Mouse (Mus musculus): Measurements from ENCODE around the gene Ptpn21. TPM values are rescaled to one million over a fixed set of nuclear protein-coding genes. Genes with fewer than 3 reads are reported as not detected.

Ptpn21 gene
- polyA plus RNA-seq, 1 experiment from 2014 or later, result 4.3 TPM

GRCm38 (mm10) chr12:98677336-98677735 is 59.9 kb downstream of the Ptpn21 start:
- Histone ChIP-seq H3K36me3 (peaks cover 40% of the 10 kb centered on the region), H3K4me2 (no peak overlapping the region), H3K9me3 (no peaks in the 10 kb centered on the region), H3K4me1 (replicated peaks) (no peaks in the 10 kb centered on the region; the same call in 1 of the 2 replicates), H3K9ac (no peak overlapping the region), H3K4me3 (no peak overlapping the region), H3K27me3 (no peaks in the 10 kb centered on the region), H3K27ac (no peak overlapping the region)
- 47% methylated on average over 14 of the region's 14 CpGs for WGBS
- ATAC-seq (ENCODE audit: low FRiP score), result no peak

- H3K4me2 ChIP-seq, result no peak overlapping the region
- no peak for ATAC-seq (ENCODE audit: low FRiP score)
- H3K4me1 ChIP-seq (replicated peaks), result no peaks in the 10 kb centered on the region; the same call in 1 of the 2 replicates
- H3K36me3 ChIP-seq, result peaks cover 35% of the 10 kb centered on the region
- no peaks in the 10 kb centered on the region for H3K27me3 ChIP-seq
- 96% methylated on average over 6 of the region's 6 CpGs for WGBS
- no peak overlapping the region for H3K4me3 ChIP-seq
- no peaks in the 10 kb centered on the region for H3K9me3 ChIP-seq
- H3K9ac ChIP-seq, result no peak overlapping the region
- H3K27ac ChIP-seq, result no peak overlapping the region
Observed at GRCm38 (mm10) chr12:98676861-98677260, 60.3 kb downstream of the Ptpn21 start.

DNA sequence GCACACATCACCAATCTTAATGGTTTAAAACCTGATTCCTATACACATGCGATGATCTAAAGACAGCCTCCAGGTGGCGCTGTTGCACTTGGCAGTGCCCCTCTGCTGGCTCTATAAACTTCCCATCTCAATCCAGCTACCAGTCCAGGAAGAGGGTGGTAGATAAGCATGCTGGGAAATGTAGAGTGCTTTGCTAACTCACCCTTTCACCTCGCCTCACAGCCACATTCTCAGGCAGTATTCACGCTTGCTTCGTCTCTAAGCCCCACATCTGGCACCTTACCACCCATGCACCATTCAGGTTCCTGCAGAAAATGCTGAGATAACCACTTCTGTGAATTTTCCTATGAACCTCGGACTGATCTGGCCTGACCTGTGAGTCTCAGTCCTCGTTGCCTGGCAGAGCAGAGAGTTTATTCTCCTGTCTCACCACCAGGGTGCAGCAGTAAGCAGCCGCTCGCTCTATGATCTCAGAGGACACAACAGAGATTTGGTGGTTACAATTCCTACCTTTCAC is 62.5 kb downstream of the Ptpn21 start:
- ATAC-seq (ENCODE audit: low FRiP score), result peak; percentile 89
- peak overlapping the region; percentile 55 for H3K27ac ChIP-seq
- no peaks in the 10 kb centered on the region; the same call in 1 of the 2 replicates for H3K4me1 ChIP-seq (replicated peaks)
- H3K36me3 ChIP-seq, result peaks cover 30% of the 10 kb centered on the region
- H3K27me3 ChIP-seq, result no peaks in the 10 kb centered on the region
- no peaks in the 10 kb centered on the region for H3K9me3 ChIP-seq
- H3K4me3 ChIP-seq, result peak overlapping the region; percentile 27
- peak overlapping the region; percentile 48 for H3K4me2 ChIP-seq
- WGBS, result 12% methylated on average over 9 of the region's 9 CpGs
- no peak overlapping the region for H3K9ac ChIP-seq

DNA sequence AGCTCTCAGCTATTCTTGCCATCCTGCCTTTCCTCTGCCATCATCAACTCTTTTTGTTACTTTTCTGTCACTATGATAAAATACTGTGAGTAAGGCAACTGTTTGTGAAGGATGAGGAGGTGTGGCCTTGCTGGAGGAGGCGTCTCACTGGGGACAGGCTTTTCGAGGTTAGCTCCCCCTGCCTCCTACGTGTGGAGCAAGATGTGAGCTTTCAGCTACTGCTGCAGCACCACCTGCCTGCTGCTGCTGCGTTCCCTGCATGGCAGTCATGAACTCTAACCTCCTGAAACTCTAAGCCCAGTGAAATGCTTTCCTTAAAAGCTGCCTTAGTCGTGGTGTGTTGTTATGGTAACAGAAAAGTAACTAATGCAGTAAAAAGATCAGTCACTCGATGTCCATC is 63.3 kb downstream of the Ptpn21 start:
- H3K4me2 ChIP-seq, result no peak overlapping the region
- H3K9me3 ChIP-seq, result no peaks in the 10 kb centered on the region
- no peak for ATAC-seq (ENCODE audit: low FRiP score)
- H3K4me3 ChIP-seq, result no peak overlapping the region
- peaks cover 30% of the 10 kb centered on the region for H3K36me3 ChIP-seq
- no peak overlapping the region for H3K27ac ChIP-seq
- H3K9ac ChIP-seq, result no peak overlapping the region
- 66% methylated on average over 6 of the region's 6 CpGs for WGBS
- no peaks in the 10 kb centered on the region; the same call in 1 of the 2 replicates for H3K4me1 ChIP-seq (replicated peaks)
- no peaks in the 10 kb centered on the region for H3K27me3 ChIP-seq

GRCm38 (mm10) chr12:98670429-98670828 is 66.8 kb downstream of the Ptpn21 start:
- WGBS, result 94% methylated on average over 4 of the region's 4 CpGs
- no peak overlapping the region for H3K27ac ChIP-seq

GRCm38 (mm10) chr12:98669864-98670263 is 67.3 kb downstream of the Ptpn21 start:
- WGBS, result 83% methylated on average over 5 of the region's 5 CpGs
- H3K9me3 ChIP-seq, result no peaks in the 10 kb centered on the region
- no peak overlapping the region for H3K4me2 ChIP-seq
- peaks cover 24% of the 10 kb centered on the region for H3K36me3 ChIP-seq
- H3K4me1 ChIP-seq (replicated peaks), result no peaks in the 10 kb centered on the region; the same call in 1 of the 2 replicates
- no peak overlapping the region for H3K9ac ChIP-seq
- no peak overlapping the region for H3K4me3 ChIP-seq
- no peak overlapping the region for H3K27ac ChIP-seq
- no peaks in the 10 kb centered on the region for H3K27me3 ChIP-seq
- no peak for ATAC-seq (ENCODE audit: low FRiP score)

More at GRCm38 (mm10) chr12:98670429-98670828, 66.8 kb downstream of the Ptpn21 start:
- no peaks in the 10 kb centered on the region for H3K9me3 ChIP-seq
- no peaks in the 10 kb centered on the region for H3K27me3 ChIP-seq
- no peaks in the 10 kb centered on the region; the same call in 1 of the 2 replicates for H3K4me1 ChIP-seq (replicated peaks)
- ATAC-seq (ENCODE audit: low FRiP score), result no peak
- no peak overlapping the region for H3K4me3 ChIP-seq
- H3K9ac ChIP-seq, result no peak overlapping the region
- no peak overlapping the region for H3K4me2 ChIP-seq
- peaks cover 21% of the 10 kb centered on the region for H3K36me3 ChIP-seq

GRCm38 (mm10) chr12:98669086-98669485 is 68.1 kb downstream of the Ptpn21 start:
- Histone ChIP-seq H3K9me3 (no peaks in the 10 kb centered on the region), H3K27ac (no peak overlapping the region), H3K27me3 (no peaks in the 10 kb centered on the region), H3K9ac (no peak overlapping the region), H3K4me2 (no peak overlapping the region), H3K4me1 (replicated peaks) (no peaks in the 10 kb centered on the region), H3K4me3 (no peak overlapping the region), H3K36me3 (peaks cover 24% of the 10 kb centered on the region)
- no peak for ATAC-seq (ENCODE audit: low FRiP score)
- WGBS, result 95% methylated on average over 10 of the region's 10 CpGs

DNA sequence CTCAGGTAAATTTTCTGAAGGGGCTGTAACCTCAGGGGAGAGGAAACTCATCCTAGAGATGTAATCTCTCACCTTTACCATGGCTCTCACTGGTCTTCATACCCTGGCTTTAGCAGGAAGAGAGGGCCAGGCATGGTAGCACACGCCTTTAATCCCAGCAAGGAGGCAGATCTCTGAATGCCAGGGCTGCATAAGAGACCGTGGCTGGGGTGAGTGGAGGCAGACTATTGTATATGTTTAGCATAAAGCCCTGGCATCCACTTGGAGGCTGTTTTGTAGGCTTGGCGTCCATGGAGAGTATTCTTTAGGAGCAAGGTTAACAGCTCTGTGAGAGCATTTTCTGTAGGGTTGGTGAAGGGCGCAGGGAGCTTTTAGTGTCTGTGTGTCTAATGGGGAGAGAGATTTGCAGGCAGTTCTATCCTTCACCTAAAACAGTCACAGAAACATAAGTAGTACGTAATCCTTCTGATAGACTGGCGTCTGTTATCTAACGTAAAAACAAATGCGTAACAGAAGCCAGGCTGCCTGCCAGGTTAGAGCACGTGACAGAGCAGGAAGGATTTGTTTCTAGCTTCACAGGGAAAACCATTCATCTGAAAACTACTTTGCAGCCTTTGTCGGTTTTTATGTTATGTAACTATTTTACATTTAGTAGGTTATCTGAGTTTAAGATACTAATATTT is 68.9 kb downstream of the Ptpn21 start:
- Histone ChIP-seq H3K27ac (no peak overlapping the region), H3K4me3 (no peak overlapping the region), H3K9me3 (no peaks in the 10 kb centered on the region), H3K36me3 (peaks cover 24% of the 10 kb centered on the region), H3K27me3 (no peaks in the 10 kb centered on the region), H3K4me1 (replicated peaks) (no peaks in the 10 kb centered on the region), H3K4me2 (no peak overlapping the region), H3K9ac (no peak overlapping the region)
- 81% methylated on average over 10 of the region's 10 CpGs for WGBS
- ATAC-seq (ENCODE audit: low FRiP score), result no peak

DNA sequence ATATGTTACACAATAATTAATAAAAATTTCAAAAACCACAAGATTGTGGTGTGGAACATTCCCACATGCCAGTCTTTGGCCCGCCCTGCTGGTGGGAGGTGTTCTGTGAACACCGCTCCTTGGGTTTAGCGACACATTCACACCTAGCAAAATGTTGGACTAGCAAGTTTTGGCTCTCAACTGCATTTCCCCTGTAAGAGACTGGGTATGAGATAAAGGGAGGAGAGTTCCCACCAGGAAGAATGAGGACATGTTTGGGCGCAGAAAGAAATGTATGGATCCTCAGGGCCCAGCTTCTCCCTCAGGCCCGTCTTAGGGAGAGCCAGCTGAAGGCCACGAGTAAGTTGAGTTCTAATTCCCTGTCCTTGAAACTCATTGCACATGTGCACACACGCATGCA is 74.6 kb downstream of the Ptpn21 start:
- Histone ChIP-seq H3K9ac (no peak overlapping the region), H3K27me3 (no peaks in the 10 kb centered on the region), H3K4me2 (no peak overlapping the region), H3K4me1 (replicated peaks) (no peaks in the 10 kb centered on the region), H3K36me3 (peaks cover 39% of the 10 kb centered on the region), H3K27ac (no peak overlapping the region), H3K4me3 (no peak overlapping the region), H3K9me3 (no peaks in the 10 kb centered on the region)
- ATAC-seq (ENCODE audit: low FRiP score), result no peak
- WGBS, result 94% methylated on average over 7 of the region's 7 CpGs

- Histone ChIP-seq H3K27ac (no peak overlapping the region), H3K4me3 (no peak overlapping the region), H3K9ac (no peak overlapping the region), H3K9me3 (no peaks in the 10 kb centered on the region), H3K4me1 (replicated peaks) (no peaks in the 10 kb centered on the region), H3K36me3 (peaks cover 41% of the 10 kb centered on the region), H3K27me3 (no peaks in the 10 kb centered on the region), H3K4me2 (no peak overlapping the region)
- ATAC-seq (ENCODE audit: low FRiP score), result no peak
- WGBS, result 78% methylated on average over 2 of the region's 2 CpGs
Observed at GRCm38 (mm10) chr12:98656873-98657272, 80.3 kb downstream of the Ptpn21 start.

- Histone ChIP-seq H3K4me2 (no peak overlapping the region), H3K9me3 (no peaks in the 10 kb centered on the region), H3K27me3 (no peaks in the 10 kb centered on the region), H3K4me1 (replicated peaks) (no peaks in the 10 kb centered on the region), H3K27ac (no peak overlapping the region), H3K4me3 (no peak overlapping the region), H3K36me3 (peaks cover 39% of the 10 kb centered on the region), H3K9ac (no peak overlapping the region)
- ATAC-seq (ENCODE audit: low FRiP score), result no peak
Observed at GRCm38 (mm10) chr12:98644852-98645251, 92.4 kb downstream of the Ptpn21 start.

DNA sequence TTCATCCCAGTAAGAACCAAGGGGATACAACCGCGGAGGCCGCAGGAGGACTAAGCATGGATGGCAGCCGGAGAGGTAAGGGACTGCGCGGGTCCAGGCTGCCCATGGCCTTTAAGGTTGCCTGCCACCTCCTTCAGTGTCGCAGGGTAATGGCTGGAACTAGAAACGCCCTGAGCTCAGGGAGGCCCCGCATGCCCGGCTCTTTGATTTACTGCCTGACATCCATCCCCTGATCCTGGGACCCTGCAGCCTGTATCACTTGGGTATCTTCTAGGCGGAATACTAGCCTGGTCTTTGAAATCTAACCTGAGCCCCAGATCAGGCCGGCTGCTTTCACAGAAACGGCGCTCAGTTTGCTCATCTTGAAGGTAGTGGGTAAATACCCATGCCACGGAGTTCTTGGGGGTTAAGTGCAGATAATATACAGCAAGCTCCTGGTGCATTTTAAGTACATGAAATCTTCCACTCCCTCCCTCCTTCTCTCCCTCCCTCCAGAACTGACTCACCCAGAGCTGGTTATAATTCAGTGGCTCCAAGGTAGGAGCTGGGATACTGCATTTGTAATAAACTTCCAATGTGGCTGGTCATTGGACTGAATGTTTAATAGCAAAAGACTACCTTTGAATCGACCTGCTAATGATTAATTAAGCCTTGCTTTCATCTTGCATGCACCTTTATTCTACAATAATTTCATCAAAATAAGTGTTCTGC is 108.8 kb downstream of the Ptpn21 start:
- peaks cover 11% of the 10 kb centered on the region for H3K4me1 ChIP-seq (replicated peaks)
- peak overlapping the region; percentile 80 for H3K9ac ChIP-seq
- WGBS, result 2% methylated on average over 16 of the region's 16 CpGs
- H3K4me2 ChIP-seq, result peak overlapping the region; percentile 58
- peak; percentile 87 for ATAC-seq (ENCODE audit: low FRiP score)
- H3K4me3 ChIP-seq, result peak overlapping the region; percentile 66
- H3K27ac ChIP-seq, result peak overlapping the region; percentile 70
- H3K27me3 ChIP-seq, result no peaks in the 10 kb centered on the region
- peaks cover 13% of the 10 kb centered on the region for H3K36me3 ChIP-seq
- no peaks in the 10 kb centered on the region for H3K9me3 ChIP-seq

Measured in hindbrain, embryonic 13.5 days (tissue).